Mouse (Mus musculus): ENCODE measurements at regions not wholly inside any gene's neighbourhood (a gene's known extent, or its start where the extent isn't known, plus 50 kb on each side); places are given as distances from the start of the nearest gene placed in this dataset.

DNA sequence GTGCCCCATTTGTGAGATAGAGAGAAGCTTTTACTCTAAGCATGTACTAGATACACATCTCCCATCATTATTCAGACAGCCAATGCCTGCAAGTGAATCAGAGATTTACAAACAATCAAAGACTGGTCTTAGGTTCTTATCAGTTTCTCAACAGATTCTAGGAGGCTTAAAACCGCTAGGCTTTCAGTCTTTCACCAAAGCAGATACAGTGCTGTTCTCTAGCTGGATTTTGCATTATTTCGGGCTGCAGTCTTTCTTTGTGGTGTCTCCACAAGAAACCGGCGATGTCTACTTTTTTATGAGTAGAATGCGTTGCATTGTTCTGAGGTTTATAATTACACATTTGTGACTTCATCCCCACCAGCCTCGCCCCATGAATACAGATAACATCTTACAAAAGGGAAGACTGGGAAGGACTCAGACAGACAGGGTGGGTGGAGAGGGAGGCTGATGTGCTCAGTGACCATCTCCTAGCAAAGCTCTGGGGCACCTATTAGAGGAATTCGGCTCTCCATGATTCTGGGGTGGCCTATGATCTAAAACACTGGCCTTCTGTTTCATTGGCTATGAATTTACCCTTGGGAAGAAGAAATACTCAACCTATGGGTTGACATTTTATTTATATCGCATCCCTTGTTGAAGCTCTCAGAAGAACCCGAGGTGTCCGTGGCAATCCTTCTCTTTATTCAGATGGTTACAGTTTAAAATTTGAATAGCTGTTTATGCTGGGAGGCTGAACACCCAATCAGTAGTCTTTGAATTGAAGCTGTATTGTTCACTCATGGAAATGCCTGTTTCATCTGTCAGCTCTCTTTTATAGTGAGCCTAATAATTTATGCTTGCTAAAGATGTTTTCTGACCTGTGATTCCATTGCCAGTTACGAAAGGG lies 343.8 kb downstream of the Tmem161b start:
- no peak for DNase-seq

DNA sequence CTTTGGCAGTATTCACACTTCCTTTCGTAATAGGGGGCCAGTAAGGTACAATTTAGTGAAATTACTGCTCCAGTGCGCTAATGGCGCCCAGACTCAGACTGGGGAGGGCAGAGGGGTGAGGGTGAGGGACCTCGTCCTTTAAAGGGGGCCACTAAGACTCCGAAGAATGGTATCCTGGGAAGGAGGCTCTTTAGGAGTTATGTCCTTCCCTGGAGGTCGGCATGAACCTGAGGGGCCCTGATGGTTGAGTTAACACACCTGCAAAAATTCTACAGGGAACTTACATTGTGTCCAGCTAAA lies 344.4 kb downstream of the Tmem161b start:
- no peak for DNase-seq

- no peak for DNase-seq
Observed at GRCm38 (mm10) chr13:84569371-84569770, 347.3 kb downstream of the Tmem161b start.

DNA sequence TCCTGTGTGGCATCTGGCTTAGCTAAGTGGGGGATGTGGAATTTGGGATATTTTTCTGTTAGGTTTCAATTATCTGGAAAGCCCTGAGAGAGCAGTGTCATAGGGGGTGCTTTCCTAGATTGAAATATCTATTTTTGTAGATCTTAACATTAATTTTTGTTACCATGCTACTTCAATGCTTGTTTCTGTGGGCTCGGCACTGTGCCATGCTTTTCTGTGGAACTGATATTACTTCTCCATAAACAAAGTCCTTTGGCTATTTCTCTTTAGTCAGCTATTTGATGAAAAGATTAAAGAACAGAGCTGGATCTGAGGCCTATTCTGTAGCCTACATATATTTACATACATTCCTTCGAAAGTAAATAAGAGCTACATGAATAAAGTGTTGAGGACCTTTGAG lies 348.1 kb downstream of the Tmem161b start:
- DNase-seq = no peak

DNA sequence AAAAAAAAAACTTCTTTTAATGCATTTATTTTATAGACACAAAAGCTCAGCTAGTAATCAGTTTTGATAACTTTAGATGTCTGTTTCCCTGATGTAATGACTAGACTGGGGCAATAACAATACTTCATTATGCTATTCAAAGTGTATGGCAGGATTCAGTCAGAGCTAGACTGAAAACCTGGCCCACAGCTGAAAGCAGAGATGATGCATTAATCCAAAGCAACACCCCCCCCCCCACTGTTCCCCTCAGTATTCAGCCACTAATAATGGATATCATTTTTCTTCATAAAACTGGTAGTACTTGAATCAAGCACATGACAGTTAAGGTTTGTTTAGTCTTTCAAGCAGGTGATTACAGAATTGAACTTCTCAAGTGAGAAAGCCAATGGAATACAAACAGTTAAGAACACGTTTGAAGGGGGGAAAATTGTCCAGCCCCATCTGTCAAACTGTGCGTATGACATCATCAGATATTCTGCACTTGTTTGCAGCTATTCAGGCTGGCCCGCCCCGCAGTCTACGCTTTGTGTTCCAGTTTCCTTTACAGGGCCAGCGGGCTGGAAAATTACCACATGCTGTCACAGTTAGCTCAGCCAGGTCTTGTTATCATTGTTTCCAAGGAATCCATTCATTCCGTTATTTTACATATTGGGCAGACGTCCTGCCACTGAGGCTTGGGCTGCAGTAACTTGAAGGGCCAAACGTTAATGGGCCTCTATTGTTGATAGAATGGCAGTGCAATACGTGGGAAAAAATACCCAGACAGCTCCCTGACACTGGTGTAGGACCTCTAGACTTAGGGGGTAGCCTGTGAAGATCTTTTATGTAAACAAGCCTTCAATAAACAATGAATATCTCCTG lies 349.1 kb downstream of the Tmem161b start:
- DNase-seq = peak; percentile 85

GRCm38 (mm10) chr13:84571845-84572193 lies 349.7 kb downstream of the Tmem161b start:
- DNase-seq = no peak

GRCm38 (mm10) chr13:84572231-84572630 lies 350.1 kb downstream of the Tmem161b start:
- no peak for DNase-seq

DNA sequence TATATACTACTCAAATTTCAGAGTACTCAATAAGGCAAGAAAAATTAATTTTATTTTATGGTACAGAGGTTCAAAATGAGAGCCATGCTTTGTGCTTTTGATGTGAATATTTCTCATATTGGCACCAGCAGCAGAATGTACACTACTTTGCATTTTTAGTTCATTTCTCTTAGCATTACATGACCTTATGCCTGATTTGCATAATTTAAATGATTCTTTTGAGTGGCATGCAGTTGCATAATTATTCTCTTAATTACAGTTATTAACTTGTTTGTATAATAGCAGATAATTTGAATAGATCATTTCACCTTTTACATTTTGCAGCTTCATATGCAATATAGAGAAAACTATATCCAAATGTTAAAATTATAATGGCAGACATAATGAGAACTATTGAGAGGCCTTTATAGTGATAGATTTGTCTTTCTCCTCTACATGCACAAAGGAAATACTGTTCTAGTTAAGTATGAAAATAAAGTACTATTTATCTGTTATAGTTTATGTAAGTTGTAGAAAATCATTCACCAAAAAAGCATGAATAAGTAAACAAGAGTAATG lies 374.6 kb downstream of the Tmem161b start:
- no peak for DNase-seq

DNA sequence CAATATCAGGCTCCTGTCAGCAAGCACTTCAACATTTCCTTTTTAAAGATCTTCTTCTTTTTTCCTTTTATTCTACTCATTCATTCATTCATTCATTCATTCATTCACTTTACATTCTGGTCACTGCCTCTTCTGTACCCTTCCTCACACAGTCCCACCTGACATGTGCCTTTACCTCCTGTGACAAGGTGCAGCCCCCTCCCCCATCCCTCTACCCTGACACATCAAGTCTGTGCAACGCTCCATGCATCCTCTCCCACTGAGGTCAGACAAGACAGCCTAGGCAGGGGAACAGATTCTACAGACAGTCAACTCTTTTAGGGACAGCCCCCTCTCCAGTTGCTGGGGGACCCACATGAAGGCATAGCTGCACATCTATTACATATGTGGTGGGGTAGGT lies 380.5 kb downstream of the Tmem161b start:
- DNase-seq = no peak

DNA sequence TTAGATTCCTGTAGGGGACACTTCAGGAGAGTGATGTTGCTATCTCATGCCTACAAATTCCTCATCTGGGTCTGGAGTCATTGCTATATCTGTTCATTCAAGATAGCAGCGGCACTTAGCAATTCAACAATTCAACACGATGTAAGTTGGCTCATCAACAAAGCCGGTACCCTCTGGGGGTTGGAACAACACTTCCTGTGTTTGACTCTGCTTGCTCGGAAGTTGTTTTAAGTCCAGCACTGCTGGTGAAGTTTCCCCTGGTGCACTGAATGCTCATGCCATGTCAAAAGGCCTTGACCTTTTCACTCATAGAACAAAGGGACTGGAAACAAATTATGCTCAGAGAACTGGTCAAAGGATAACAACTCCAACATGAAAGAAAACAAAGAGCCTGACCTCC lies 390.4 kb downstream of the Tmem161b start:
- DNase-seq = no peak

- peak; percentile 14 for DNase-seq
Observed at GRCm38 (mm10) chr13:84613004-84613403, 390.9 kb downstream of the Tmem161b start.

- no peak for DNase-seq
Observed at GRCm38 (mm10) chr13:84624691-84625090, 402.6 kb downstream of the Tmem161b start.

GRCm38 (mm10) chr13:84625527-84625926 lies 403.4 kb downstream of the Tmem161b start:
- DNase-seq = no peak

DNA sequence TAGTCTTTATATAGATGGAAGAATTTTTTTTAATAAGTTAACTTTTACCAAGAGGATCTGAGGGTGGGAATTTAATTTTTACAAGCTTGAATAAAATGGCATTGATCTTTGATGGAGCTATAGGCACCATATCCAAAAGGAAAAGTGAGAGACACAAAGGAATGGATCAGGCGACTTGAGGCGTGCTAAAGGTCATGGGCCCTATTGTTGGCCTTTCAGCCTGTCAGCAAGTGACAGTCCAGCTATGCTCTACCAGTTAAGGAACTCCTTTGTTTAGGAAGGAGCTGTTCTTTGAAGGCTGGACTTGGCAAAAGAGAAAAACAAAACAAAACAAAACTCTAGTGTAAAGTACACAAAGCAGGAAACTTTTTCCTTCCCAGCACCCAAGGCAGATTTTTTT lies 403.8 kb downstream of the Tmem161b start:
- no peak for DNase-seq

DNA sequence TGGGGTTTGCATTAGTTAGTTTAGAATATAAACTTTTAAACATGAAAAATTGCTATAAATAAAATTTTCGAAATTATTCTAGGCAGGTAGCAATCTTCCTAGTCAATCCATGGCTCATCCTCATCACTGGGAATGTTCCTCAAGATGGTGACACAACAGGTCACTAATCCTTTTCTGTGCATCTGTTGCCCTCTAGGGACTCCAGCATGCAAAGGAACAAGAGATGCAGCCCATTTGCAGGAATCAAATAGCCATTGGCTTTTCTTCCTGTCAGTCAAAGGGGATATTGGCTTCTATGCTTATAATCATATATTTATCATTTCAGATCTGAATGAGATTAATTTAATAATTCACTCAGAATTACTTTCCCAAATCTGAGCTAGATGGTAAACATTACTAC lies 404.3 kb downstream of the Tmem161b start:
- DNase-seq = no peak

DNA sequence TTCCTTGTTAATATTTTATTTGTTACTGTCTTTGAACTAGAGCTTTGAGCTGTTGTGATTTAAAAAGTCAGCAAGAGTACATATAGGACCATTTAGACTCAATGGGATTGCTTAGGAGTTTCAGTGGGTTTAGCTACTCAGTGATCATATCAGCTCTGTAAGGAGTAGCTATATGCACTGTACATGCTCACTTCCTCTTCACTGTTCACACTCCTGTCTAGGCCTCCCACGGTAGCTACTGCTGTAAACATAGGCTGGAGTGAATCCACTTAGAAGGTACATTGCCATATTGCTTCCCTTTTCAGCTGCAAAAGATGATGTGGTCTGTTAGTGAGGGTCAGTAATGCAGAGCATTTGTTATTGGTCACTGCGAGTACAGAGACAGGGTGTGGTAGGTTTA lies 408.6 kb downstream of the Tmem161b start:
- no peak for DNase-seq

- DNase-seq = no peak
Observed at GRCm38 (mm10) chr13:84632493-84632892, 410.4 kb downstream of the Tmem161b start.

DNA sequence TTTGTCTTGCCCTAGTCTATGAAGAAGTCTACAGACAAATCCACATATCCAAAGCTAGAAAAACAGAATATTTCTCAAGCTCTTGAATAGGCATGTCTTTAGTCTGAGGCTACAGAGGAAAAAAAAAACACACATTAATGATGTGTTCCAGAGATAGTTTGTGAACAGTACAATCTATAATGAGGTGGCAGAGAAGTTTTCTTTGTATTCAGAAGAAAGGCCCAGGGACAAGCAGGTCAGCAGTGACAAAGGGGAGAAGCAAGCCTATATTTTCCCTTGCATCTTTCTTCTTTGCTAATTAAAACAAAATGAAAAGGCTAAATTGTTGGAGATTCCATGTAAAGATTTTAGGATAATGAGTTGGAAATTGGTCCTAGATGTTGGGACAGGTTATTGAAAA lies 414.7 kb downstream of the Tmem161b start:
- DNase-seq = no peak

- DNase-seq = no peak
Observed at GRCm38 (mm10) chr13:84637606-84638005, 415.5 kb downstream of the Tmem161b start.

DNA sequence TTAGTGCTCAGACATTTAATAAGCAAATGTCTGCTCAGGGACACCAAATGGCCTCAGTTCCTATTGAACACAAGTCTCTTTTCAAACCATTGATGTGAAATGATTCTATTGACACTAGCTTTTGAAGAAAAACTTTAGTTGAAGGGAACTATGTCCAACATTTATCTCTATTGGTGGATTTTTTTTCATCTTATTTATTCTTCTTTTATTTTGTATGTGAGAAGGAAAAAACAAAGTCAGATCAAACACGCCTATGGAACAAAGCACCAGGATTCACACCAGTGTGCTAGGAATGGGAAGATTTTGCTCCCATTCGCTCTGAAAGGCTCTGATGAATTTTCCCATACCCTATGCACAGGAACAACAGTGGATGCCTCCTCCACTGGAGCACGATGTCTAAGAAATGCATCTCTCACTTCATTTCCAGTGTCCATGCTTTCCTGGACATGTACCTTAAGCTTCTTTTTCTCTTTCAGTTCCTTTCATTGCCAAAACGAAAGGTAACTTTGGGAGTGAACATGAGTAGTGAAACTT lies 416.4 kb downstream of the Tmem161b start:
- no peak for DNase-seq

DNA sequence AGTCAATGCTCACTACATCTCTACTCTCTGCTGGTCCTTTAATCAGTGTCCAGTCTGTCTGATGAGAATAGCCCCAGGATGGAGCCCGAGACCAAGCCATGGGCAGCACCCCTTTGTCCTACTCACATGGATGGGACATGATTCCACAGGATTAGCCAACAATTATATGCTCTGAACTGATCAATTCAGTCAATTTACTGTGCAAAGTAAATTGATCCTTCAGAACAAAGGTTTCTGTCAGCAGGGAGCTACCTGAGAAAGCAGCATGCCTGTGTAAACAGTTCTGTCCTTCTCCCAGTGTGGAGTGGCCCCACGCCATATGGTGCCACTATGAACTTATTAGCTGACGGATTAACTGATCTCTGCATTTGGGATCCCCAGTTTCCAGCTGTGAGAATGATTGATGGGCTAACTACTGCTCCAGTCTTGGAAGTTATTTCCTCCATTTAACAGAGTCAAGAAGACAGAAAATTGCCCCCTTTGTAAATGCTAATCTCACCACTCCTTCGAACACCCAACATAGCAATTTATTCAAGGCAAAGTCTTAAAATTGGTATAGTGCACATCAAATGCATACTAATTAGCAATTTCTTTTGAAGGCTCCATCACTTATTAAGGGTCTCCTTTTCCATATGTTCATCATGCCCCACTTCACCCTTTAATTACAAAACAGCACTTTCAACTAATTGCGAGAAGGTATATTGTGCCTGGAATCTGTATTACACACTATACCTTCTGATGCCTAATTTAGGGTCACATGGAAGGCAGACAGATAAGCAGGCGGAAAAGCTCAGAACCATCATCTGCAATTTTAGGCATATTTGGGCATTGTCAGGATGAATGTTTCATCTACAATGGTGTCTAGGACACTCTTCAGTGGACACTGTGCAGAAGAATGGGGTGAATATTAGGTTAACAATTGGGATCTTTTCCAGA lies 417.3 kb downstream of the Tmem161b start:
- DNase-seq = no peak

DNA sequence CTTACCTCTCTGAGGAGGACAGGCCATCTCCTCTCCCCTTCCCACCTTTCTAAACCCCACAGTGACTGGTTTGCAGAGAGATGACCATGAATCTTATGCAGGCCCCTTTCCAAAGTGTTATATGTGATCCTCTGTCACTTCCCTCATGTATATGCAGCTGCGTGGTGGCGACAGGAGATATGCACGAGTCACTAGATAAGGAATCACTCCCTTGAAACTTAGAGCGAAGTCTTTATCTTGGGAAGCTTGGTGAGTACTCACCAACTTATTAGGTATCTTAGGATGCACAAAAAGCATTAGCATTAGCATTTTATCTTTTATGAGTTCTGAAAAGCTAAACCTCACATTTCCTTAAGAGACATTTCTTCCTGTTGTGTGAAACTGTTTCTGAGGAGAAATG lies 421.9 kb downstream of the Tmem161b start:
- DNase-seq = no peak

DNA sequence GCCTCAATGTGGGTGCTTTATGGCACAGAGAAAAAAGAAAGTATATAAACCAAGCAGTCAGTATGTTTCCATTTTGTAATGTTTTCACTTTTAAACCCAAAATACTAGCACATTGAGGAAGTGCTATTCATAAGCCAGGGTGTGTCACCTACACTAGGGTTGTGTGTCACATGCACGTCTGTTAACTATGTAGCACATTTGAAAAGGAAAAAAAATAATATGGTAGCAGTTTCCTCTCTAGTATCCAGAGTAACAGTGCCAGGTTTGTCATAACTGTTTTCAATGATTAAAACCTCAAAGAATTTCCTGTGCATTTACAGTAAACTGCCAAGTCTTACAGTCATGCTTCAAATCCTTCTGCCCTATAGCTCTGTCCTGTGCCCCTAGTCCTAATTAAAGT lies 424.8 kb downstream of the Tmem161b start:
- DNase-seq = no peak
